ENCODE assay signal across 20 mouse cellular contexts in genomic region chr6:6279646-6280045, GRCm38 (mm10).
A peak's percentile ranks its signal among the peaks of the same experiment; 100 is the strongest.
DNase-seq lines count a peak whose midpoint lies in the region; ATAC-seq and TF ChIP-seq lines count a peak whose summit lies in the region.
"Had no signal": no experiment of that assay in that cellular context is flagged by ENCODE, and none has a peak within 500 bp of the region (broad histone marks: within the 10 kb centered on the region; RNA-seq: fewer than 3 reads in every experiment).

No protein-coding gene starts in this region.

- in situ Hi-C loops in Patski (cut with MboI; ENCODE audit: low pct_unique_long_range_greater_than_20kb): no loop called here

- WGBS in liver, adult 2 months: 86% methylated on average over 6 of the region's 6 CpGs
- 76% methylated on average over 6 of the region's 6 CpGs for WGBS in liver, embryonic 11.5 days

- no peak overlapping the region for H3K27ac ChIP-seq in liver, adult 2 months (replicated peaks; ENCODE audit: insufficient read depth, low read depth, low read length)
- H3K27ac ChIP-seq in liver, embryonic 11.5 days (ENCODE audit: low read depth, low read length): no peak overlapping the region
- no peak overlapping the region for H3K27ac ChIP-seq in ES-Bruce4 (ENCODE audit: insufficient read depth, low read length)
- H3K27ac ChIP-seq: heart, embryonic 10.5 days; liver, embryonic 13.5 days; stomach, embryonic 15.5 days had no signal

- H3K79me2 ChIP-seq in liver, adult 2 months (ENCODE audit: control insufficient read depth, insufficient read depth, low read length): no peaks in the 10 kb centered on the region

- H3K27me3 ChIP-seq in liver, adult 2 months (ENCODE audit: control insufficient read depth, insufficient read depth, low read length): no peaks in the 10 kb centered on the region
- H3K27me3 ChIP-seq in liver, embryonic 11.5 days (replicated peaks; ENCODE audit: control insufficient read depth, insufficient read depth, low read length): no peaks in the 10 kb centered on the region
- H3K27me3 ChIP-seq in ES-Bruce4 (ENCODE audit: control insufficient read depth, insufficient read depth, low read length, poor library complexity, severe bottlenecking) (no peaks in the 10 kb centered on the region), Patski (no peaks in the 10 kb centered on the region)
- H3K27me3 ChIP-seq: liver, embryonic 13.5 days; stomach, embryonic 15.5 days had no signal

- POLR2A ChIA-PET in Patski (lab: Charles Lee): no interaction called here

- TF ChIP-seq EP300 in ES-Bruce4 (IDR thresholded peaks at IDR 0.05; ENCODE audit: insufficient read depth, low read depth, low read length): no peak

- H3K4me1 ChIP-seq in liver, adult 2 months (ENCODE audit: control insufficient read depth, insufficient read depth, low read length): peaks cover 7% of the 10 kb centered on the region
- no peaks in the 10 kb centered on the region for H3K4me1 ChIP-seq in liver, embryonic 11.5 days (replicated peaks; ENCODE audit: control insufficient read depth, insufficient read depth, low read length)
- no peaks in the 10 kb centered on the region for H3K4me1 ChIP-seq in ES-Bruce4 (ENCODE audit: control insufficient read depth, insufficient read depth, low read length)
- H3K4me1 ChIP-seq: heart, embryonic 10.5 days; liver, embryonic 13.5 days; stomach, embryonic 15.5 days had no signal

- no peaks in the 10 kb centered on the region for H3K9me3 ChIP-seq in liver, embryonic 11.5 days (ENCODE audit: control insufficient read depth, low read length)
- H3K9me3 ChIP-seq in ES-Bruce4 (replicated peaks; ENCODE audit: control insufficient read depth, insufficient read depth, low read length, poor library complexity, severe bottlenecking): peaks cover 4% of the 10 kb centered on the region; the same call in 1 of the 2 replicates
- H3K9me3 ChIP-seq: stomach, embryonic 15.5 days had no signal

- no peak overlapping the region for H3K4me2 ChIP-seq in liver, embryonic 11.5 days
- H3K4me2 ChIP-seq: liver, embryonic 13.5 days; stomach, embryonic 15.5 days had no signal

- no peak for TF ChIP-seq POLR2A in liver, adult 2 months (IDR thresholded peaks at IDR 0.05; ENCODE audit: extremely low read depth, insufficient read depth, low read length)
- no peak for TF ChIP-seq POLR2A in ES-Bruce4 (IDR thresholded peaks at IDR 0.05; ENCODE audit: insufficient read depth, low read length)

- no peak overlapping the region for H3K9ac ChIP-seq in liver, adult 2 months (ENCODE audit: low read depth, low read length)
- H3K9ac ChIP-seq in liver, embryonic 11.5 days (ENCODE audit: low read depth, low read length): no peak overlapping the region
- no peak overlapping the region for H3K9ac ChIP-seq in ES-Bruce4 (ENCODE audit: low read depth, poor library complexity, severe bottlenecking)
- H3K9ac ChIP-seq: liver, embryonic 13.5 days; stomach, embryonic 15.5 days had no signal

- H3K36me3 ChIP-seq in liver, adult 2 months (ENCODE audit: control insufficient read depth, insufficient read depth, low read length): no peaks in the 10 kb centered on the region
- no peaks in the 10 kb centered on the region for H3K36me3 ChIP-seq in liver, embryonic 11.5 days (ENCODE audit: control insufficient read depth, insufficient read depth, low read length)
- H3K36me3 ChIP-seq in ES-Bruce4 (ENCODE audit: control insufficient read depth, insufficient read depth, low read length, poor library complexity, severe bottlenecking): no peaks in the 10 kb centered on the region
- H3K36me3 ChIP-seq: heart, embryonic 10.5 days; liver, embryonic 13.5 days; stomach, embryonic 15.5 days had no signal

- peak; percentile 34; the same call in 1 of the 2 replicates for TF ChIP-seq CTCF in liver, adult 2 months (IDR thresholded peaks at IDR 0.05; ENCODE audit: low read depth, low read length)
- peak; percentile 57 for TF ChIP-seq CTCF in ES-Bruce4 (IDR thresholded peaks at IDR 0.05; ENCODE audit: low read depth, low read length)
- TF ChIP-seq CTCF in Patski (IDR thresholded peaks at IDR 0.05): peak; percentile 53

- no peak for ATAC-seq in liver, embryonic 11.5 days (replicated peaks; ENCODE audit: low FRiP score)
- ATAC-seq in Patski: no peak
- peak; percentile 16 for ATAC-seq in megakaryocyte progenitor cell, adult 5-6 weeks (replicated peaks; ENCODE audit: poor library complexity)
- ATAC-seq: CD4-positive, CD25-positive, alpha-beta regulatory T cell, adult 4 months; forebrain, embryonic 14.5 days; hindbrain, embryonic 16.5 days had no signal

- CTCF ChIA-PET in Patski (lab: Charles Lee): no interaction called here

- no peak for DNase-seq in liver, adult 2 months (ENCODE audit: extremely low read depth, low read depth, low spot score)
- DNase-seq in liver, embryonic 11.5 days (ENCODE audit: low spot score): no peak
- no peak for DNase-seq in Patski (ENCODE audit: low read depth, low spot score)
- no peak for DNase-seq in B cell, adult 2 months
- DNase-seq in urinary bladder, postnatal 10 days (ENCODE audit: low spot score): no peak
- DNase-seq: adrenal gland, postnatal 14 days; cerebellum, postnatal 10 days; embryo, embryonic 11 days; heart, postnatal 14 days; kidney, adult 9 months; liver, embryonic 13.5 days; midbrain, embryonic 14.5 days; spleen, adult 18-20 months had no signal

- H3K4me3 ChIP-seq in liver, adult 2 months (ENCODE audit: insufficient read depth, low read depth, low read length): no peak overlapping the region
- no peak overlapping the region for H3K4me3 ChIP-seq in liver, embryonic 11.5 days (ENCODE audit: low read depth, low read length)
- no peak overlapping the region for H3K4me3 ChIP-seq in ES-Bruce4 (ENCODE audit: low read depth, low read length)
- H3K4me3 ChIP-seq: heart, embryonic 10.5 days; liver, embryonic 13.5 days; stomach, embryonic 15.5 days had no signal
